Mouse (Mus musculus) left cerebral cortex, adult 2 months (tissue): ENCODE measurements at regions not wholly inside any gene's neighbourhood (a gene's known extent, or its start where the extent isn't known, plus 50 kb on each side); places are given as distances from the start of the nearest gene placed in this dataset.

Experiments
- DNase-seq, 2 experiments: peaks; one replicate each; pipeline ENCODE4 v3.0.0; 2021 to 2022; ENCODE audit warnings: low spot score in 2 of 2, mixed read lengths in 1 of 2; ENCODE audit errors: extremely low spot score in 1 of 2
- H3K27ac ChIP-seq: fragments of 200-600 bp; 2 replicates; pipeline ENCODE4 v1.8.1; 2022
- H3K4me3 ChIP-seq: fragments of 200-600 bp; 2 replicates; pipeline ENCODE4 v1.8.1; 2022
- CTCF ChIP-seq: fragments of 200-600 bp; IDR thresholded peaks from 2 replicates; pipeline ENCODE4 v1.8.1; 2022; ENCODE audit warnings: antibody characterized with exemption, mild to moderate bottlenecking, moderate library complexity
- intact Hi-C: fragments of 180-260 bp; cut with DNase I; formaldehyde crosslinking; loops from one replicate; pipeline ENCODE4 v1.15.1; 2025

GRCm38 (mm10) chr17:9484098-9484497 is 62.2 kb downstream of the Gm17728 start:
- no peak overlapping the region for H3K4me3 ChIP-seq
- intact Hi-C loops, result loop anchor here (5.0 kb wide), 1 partner anchor 688 kb away; no protein-coding TSS in a partner anchor
- peak; percentile 40 for TF ChIP-seq CTCF
- H3K27ac ChIP-seq, result no peak overlapping the region
- no peak for DNase-seq

GRCm38 (mm10) chr17:9484566-9484965 is 62.7 kb downstream of the Gm17728 start:
- intact Hi-C loops, result loop anchor here (5.0 kb wide), 1 partner anchor 688 kb away; no protein-coding TSS in a partner anchor
- H3K4me3 ChIP-seq, result no peak overlapping the region
- no peak overlapping the region for H3K27ac ChIP-seq
- no peak for TF ChIP-seq CTCF
- peak in 1 of 2 experiments; percentile 11 for DNase-seq

- Histone ChIP-seq H3K4me3 (no peak overlapping the region), H3K27ac (no peak overlapping the region)
- TF ChIP-seq CTCF, result no peak
- no peak for DNase-seq
- intact Hi-C loops, result no loop called here
These were observed 107.5 kb downstream of the Gm17728 start for GRCm38 (mm10) chr17:9529340-9529739.

GRCm38 (mm10) chr17:9536090-9536489 is 114.2 kb downstream of the Gm17728 start:
- no peak for DNase-seq
- no peak for TF ChIP-seq CTCF
- intact Hi-C loops, result no loop called here
- Histone ChIP-seq H3K4me3 (no peak overlapping the region), H3K27ac (0 out of 2 replicates have a peak overlapping the region, but pooled peaks have one; percentile 9)

GRCm38 (mm10) chr17:9538371-9538770 is 116.5 kb downstream of the Gm17728 start:
- TF ChIP-seq CTCF, result no peak
- no peak for DNase-seq
- no peak overlapping the region for H3K4me3 ChIP-seq

GRCm38 (mm10) chr17:9540156-9540555 is 118.3 kb downstream of the Gm17728 start:
- Histone ChIP-seq H3K4me3 (no peak overlapping the region), H3K27ac (no peak overlapping the region)
- TF ChIP-seq CTCF, result no peak
- intact Hi-C loops, result no loop called here
- DNase-seq, result no peak

More at GRCm38 (mm10) chr17:9538371-9538770, 116.5 kb downstream of the Gm17728 start:
- no peak overlapping the region for H3K27ac ChIP-seq
- intact Hi-C loops, result no loop called here

GRCm38 (mm10) chr17:9543224-9543797 is 121.5 kb downstream of the Gm17728 start:
- DNase-seq, result no peak
- TF ChIP-seq CTCF, result no peak
- Histone ChIP-seq H3K27ac (no peak overlapping the region), H3K4me3 (no peak overlapping the region)
- intact Hi-C loops, result no loop called here

GRCm38 (mm10) chr17:9557544-9557943 is 112.0 kb downstream of the Pabpc6 start:
- intact Hi-C loops, result no loop called here
- Histone ChIP-seq H3K4me3 (no peak overlapping the region), H3K27ac (no peak overlapping the region)
- no peak for DNase-seq
- no peak for TF ChIP-seq CTCF

- no peak overlapping the region for H3K4me3 ChIP-seq
- intact Hi-C loops, result no loop called here
- DNase-seq, result no peak
- TF ChIP-seq CTCF, result no peak
- no peak overlapping the region for H3K27ac ChIP-seq
These were observed 102.7 kb downstream of the Pabpc6 start for GRCm38 (mm10) chr17:9566846-9567245.

- DNase-seq, result peak in 1 of 2 experiments; percentile 28
- intact Hi-C loops, result loop anchor here (1.0 to 5.0 kb wide), 2 partner anchors 53 to 412 kb away; no protein-coding TSS in a partner anchor
These were observed 89.8 kb downstream of the Pabpc6 start for GRCm38 (mm10) chr17:9579401-9580371.

GRCm38 (mm10) chr17:9598131-9598530 is 71.4 kb downstream of the Pabpc6 start:
- intact Hi-C loops, result no loop called here
- no peak overlapping the region for H3K27ac ChIP-seq

More at GRCm38 (mm10) chr17:9579401-9580371, 89.8 kb downstream of the Pabpc6 start:
- no peak; the same call in 1 of the 2 replicates for TF ChIP-seq CTCF
- peak overlapping the region; percentile 33; the same call in 1 of the 2 replicates for H3K27ac ChIP-seq
- no peak overlapping the region for H3K4me3 ChIP-seq

GRCm38 (mm10) chr17:9600459-9600858 is 69.1 kb downstream of the Pabpc6 start:
- peak; percentile 31 for TF ChIP-seq CTCF
- intact Hi-C loops, result no loop called here
- no peak for DNase-seq
- Histone ChIP-seq H3K4me3 (no peak overlapping the region), H3K27ac (no peak overlapping the region)

More at GRCm38 (mm10) chr17:9598131-9598530, 71.4 kb downstream of the Pabpc6 start:
- no peak overlapping the region for H3K4me3 ChIP-seq
- TF ChIP-seq CTCF, result no peak
- no peak for DNase-seq
